Mouse (Mus musculus): ENCODE results near the gene Gm20388. TPM values are rescaled to one million over a fixed set of nuclear protein-coding genes. Genes with fewer than 3 reads are reported as not detected.

Gm20388 gene
- polyA plus RNA-seq, 1 experiment from 2014 or later, result 5.5 TPM

DNA sequence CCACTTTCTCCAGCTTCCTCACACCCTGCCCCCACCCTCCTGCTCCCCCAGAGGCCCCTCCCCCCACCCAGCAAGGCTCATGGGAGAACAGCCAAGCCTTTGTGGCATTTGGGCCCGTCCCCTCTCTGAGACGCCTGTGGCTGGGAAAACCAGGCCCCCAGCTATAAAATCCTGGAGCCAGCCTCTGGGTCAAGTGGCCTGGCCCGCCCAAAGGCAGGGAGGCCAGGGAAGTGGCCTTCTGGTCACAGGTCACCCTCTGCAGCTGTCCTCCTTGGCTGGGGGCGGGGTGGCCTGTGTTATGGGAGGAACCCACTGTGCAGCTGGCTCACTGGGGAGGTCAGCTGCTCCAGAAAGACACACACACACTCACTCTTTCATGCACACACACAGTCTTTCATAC lies 354.8 kb downstream of the Gm20388 start:
- Histone ChIP-seq H3K36me3 (replicated peaks) (no peaks in the 10 kb centered on the region; the same call in 1 of the 2 replicates), H3K27me3 (ENCODE audit: poor library complexity, severe bottlenecking) (peaks cover 49% of the 10 kb centered on the region), H3K27ac (peak overlapping the region; percentile 91), H3K4me1 (peaks cover 95% of the 10 kb centered on the region), H3K4me3 (peak overlapping the region; percentile 24; the same call in 1 of the 2 replicates), H3K9me3 (no peaks in the 10 kb centered on the region)
- peak; percentile 73 for DNase-seq (ENCODE audit: extremely low spot score, low spot score)
- WGBS, result 4% methylated on average over 4 of the region's 4 CpGs

DNA sequence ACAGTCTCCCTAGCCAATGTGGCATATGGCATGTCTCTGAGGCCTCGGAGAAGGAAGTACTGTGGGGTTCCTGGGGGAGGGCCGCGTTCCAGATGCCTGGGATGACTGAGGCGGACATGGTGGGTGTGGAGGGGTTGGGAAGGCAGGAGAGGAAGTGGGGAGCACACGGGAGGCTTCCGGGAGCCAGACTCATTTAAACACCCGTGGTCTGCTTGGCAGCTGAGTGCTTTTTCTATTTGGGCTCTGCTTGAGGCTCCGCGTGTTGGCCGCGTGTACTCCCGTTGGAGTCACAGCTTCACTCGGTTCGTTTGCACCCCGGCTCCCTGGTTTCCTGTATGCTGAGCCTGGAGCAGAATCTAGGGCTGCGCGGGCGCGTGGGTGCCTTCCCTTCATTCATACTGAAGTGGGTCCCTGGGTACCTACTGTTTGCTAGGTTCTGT lies 357.9 kb downstream of the Gm20388 start:
- WGBS, result 82% methylated on average over 19 of the region's 19 CpGs

DNA sequence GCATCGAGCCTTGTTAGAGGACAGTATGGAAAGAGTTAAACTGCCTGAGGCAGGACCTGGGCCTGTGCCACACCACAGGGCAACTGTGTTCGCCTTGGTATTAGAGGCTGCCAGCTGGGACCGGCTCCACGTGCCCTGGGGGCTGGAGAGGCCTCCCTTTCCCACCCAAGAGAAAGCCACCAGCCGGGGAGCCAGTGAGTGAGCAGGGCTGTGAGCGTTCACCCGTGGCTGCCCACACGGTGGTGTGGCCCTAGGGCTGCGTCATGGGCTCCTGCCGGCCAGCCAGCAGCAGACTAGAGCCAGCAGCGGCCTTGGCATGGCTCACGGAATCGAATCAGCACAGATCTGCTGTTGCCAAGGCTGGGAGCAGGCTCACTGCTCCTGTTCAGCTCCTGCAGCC lies 359.8 kb downstream of the Gm20388 start:
- Histone ChIP-seq H3K4me3 (no peak overlapping the region), H3K4me1 (peaks cover 92% of the 10 kb centered on the region), H3K27me3 (ENCODE audit: poor library complexity, severe bottlenecking) (peaks cover 50% of the 10 kb centered on the region), H3K9me3 (no peaks in the 10 kb centered on the region), H3K27ac (peak overlapping the region; percentile 68), H3K36me3 (replicated peaks) (no peaks in the 10 kb centered on the region)
- no peak for DNase-seq (ENCODE audit: extremely low spot score, low spot score)
- WGBS, result 82% methylated on average over 13 of the region's 13 CpGs

More for the DNA sequence above, 357.9 kb downstream of the Gm20388 start:
- peaks cover 92% of the 10 kb centered on the region for H3K4me1 ChIP-seq
- no peaks in the 10 kb centered on the region for H3K9me3 ChIP-seq
- no peak overlapping the region for H3K4me3 ChIP-seq
- no peak for DNase-seq (ENCODE audit: extremely low spot score, low spot score)
- no peaks in the 10 kb centered on the region for H3K36me3 ChIP-seq (replicated peaks)
- peaks cover 44% of the 10 kb centered on the region for H3K27me3 ChIP-seq (ENCODE audit: poor library complexity, severe bottlenecking)
- peak overlapping the region; percentile 91; the same call in 1 of the 2 replicates for H3K27ac ChIP-seq

DNA sequence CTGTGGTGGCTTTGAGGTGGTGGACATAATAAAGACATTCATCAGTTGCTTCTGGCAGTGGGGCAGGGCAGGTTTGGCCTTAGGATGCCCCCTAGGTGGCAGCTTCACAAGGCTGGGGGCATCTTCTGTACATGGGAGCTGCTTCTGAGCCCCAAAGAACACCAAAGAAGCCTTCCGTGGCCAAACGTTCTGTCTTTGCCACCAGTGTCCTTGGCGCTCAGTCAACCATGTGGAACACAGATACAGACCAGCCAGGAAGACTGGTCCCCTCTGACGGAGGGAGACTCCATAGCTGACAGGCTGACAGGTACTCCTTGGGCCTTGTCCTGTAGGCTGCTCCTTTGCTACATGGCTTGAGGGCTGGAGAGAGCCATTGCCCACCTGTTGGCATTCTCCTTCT lies 362.8 kb downstream of the Gm20388 start:
- Histone ChIP-seq H3K27me3 (ENCODE audit: poor library complexity, severe bottlenecking) (peaks cover 60% of the 10 kb centered on the region), H3K9me3 (no peaks in the 10 kb centered on the region), H3K36me3 (replicated peaks) (no peaks in the 10 kb centered on the region), H3K4me1 (peaks cover 92% of the 10 kb centered on the region), H3K4me3 (no peak overlapping the region), H3K27ac (peak overlapping the region; percentile 12; the same call in 1 of the 2 replicates)
- WGBS, result 86% methylated on average over 4 of the region's 4 CpGs
- no peak for DNase-seq (ENCODE audit: extremely low spot score, low spot score)

DNA sequence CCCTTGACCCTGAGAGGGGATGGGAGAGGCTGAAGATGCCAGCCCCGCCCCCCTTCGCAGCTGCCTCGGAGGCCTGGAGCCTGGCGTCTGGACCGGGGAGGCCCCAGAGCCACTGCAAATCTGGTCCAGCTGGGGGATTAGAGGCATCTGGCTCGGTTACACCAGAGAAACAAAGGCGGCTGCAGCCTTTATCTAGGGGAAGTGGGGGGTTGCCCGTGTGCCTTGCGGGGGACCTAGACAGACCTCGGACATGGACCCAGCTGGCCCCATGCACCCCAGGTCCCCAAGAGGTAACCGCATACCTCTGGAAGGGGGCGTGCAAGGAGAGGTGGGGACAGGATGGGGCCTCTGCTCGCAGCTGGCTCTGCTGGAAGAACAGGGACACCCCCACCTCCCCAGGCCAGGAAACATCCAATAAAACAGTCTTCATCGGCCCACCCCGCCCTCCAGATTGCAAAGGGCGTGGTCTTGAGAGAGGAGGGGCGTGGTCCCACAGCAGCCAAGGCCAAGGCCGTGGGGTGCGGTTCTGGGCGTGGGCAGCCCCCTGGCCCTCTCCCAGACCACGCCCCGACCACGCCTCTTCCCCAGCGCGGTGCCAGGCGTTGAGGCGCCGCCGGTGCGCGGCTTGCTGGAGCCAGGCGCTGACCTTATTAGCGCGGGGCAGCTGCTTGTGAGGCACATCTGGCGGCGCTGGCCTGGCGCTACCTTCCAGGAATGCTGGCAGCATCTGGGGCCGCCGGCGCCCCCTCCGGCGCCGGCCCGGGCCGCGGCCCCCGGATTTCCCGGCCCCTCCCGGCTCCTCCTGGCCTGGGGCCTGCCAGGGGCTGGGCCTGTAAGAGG lies 365.6 kb downstream of the Gm20388 start:
- under 1% methylated on average over 49 of the region's 49 CpGs for WGBS
- Histone ChIP-seq H3K9me3 (no peaks in the 10 kb centered on the region), H3K27ac (peak overlapping the region; percentile 91), H3K27me3 (ENCODE audit: poor library complexity, severe bottlenecking) (peaks cover 73% of the 10 kb centered on the region), H3K4me1 (peaks cover 81% of the 10 kb centered on the region), H3K36me3 (replicated peaks) (no peaks in the 10 kb centered on the region), H3K4me3 (peak overlapping the region; percentile 50)
- peak; percentile 91 for DNase-seq (ENCODE audit: extremely low spot score, low spot score)

DNA sequence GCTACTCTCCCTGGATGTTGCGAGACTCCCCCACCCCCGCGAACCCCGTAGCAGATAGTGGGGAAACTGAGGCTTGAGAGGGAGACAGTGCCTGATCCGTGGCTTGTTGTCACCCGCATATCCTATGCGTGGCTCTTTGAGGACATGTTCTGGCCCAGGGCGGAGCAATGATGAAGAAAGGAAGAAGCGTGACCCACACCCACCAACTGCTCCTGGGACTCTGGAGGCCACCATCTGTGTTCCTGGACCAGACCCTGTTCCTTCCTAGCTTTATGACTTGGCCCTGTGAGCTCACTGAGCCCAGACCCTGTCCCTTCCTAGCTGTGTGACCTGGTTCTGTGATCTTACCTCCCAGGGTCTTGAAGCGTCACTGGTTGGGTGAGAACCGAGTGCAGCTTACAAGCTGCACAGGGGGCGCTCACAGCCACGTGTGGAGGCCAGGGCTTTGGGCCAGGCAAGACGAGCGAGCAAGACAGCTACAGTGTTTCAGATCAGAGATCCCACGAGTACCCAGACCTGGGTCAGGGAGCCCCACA lies 366.3 kb downstream of the Gm20388 start:
- Histone ChIP-seq H3K36me3 (replicated peaks) (no peaks in the 10 kb centered on the region), H3K27me3 (ENCODE audit: poor library complexity, severe bottlenecking) (peaks cover 73% of the 10 kb centered on the region), H3K4me1 (peaks cover 82% of the 10 kb centered on the region), H3K27ac (peak overlapping the region; percentile 91), H3K4me3 (peak overlapping the region; percentile 50), H3K9me3 (no peaks in the 10 kb centered on the region)
- WGBS, result 8% methylated on average over 16 of the region's 16 CpGs
- DNase-seq (ENCODE audit: extremely low spot score, low spot score), result no peak

DNA sequence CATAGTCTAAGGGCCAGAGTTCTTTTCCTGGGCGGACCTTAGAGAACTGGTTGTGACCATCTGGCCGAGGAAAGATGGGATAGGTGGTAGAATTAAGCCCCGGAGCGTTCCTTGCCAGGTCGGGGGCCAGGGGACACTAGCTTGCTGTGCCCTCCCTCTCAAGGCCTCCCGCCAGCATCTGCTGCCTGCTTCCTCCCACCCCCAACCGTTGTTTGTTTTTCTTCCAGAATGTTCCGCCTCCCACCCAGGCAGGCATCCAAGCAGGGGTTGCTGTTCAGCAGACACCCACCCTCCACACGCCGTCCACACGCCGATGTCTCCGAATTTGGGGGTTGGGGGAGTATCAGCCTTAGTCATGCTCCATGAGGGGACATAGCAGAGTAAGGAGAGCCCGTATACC lies 367.4 kb downstream of the Gm20388 start:
- peaks cover 76% of the 10 kb centered on the region for H3K27me3 ChIP-seq (ENCODE audit: poor library complexity, severe bottlenecking)
- peak overlapping the region; percentile 91; the same call in 1 of the 2 replicates for H3K27ac ChIP-seq
- 76% methylated on average over 14 of the region's 14 CpGs for WGBS
- H3K4me1 ChIP-seq, result peaks cover 88% of the 10 kb centered on the region
- H3K4me3 ChIP-seq, result no peak overlapping the region
- H3K36me3 ChIP-seq (replicated peaks), result no peaks in the 10 kb centered on the region
- DNase-seq (ENCODE audit: extremely low spot score, low spot score), result no peak
- no peaks in the 10 kb centered on the region for H3K9me3 ChIP-seq

DNA sequence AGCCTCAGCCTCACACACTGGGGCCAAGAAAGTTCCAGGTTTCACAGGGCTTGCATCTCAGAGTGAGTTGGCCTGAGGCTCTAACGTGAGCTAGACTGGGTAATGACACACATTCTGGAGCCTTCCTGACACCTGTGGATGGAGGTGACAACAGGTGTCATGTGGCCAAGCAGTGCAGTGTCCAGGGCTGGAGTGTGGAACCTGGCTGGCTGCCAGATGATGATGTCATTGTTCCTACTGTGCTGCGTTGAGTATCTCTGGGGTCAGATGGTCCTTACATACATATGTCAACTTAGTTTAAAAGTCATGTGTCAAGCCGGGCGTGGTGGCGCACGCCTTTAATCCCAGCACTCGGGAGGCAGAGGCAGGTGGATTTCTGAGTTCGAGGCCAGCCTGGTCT lies 368.8 kb downstream of the Gm20388 start:
- no peaks in the 10 kb centered on the region for H3K36me3 ChIP-seq (replicated peaks)
- 94% methylated on average over 8 of the region's 8 CpGs for WGBS
- no peak overlapping the region for H3K27ac ChIP-seq
- no peak overlapping the region for H3K4me3 ChIP-seq
- peaks cover 76% of the 10 kb centered on the region for H3K27me3 ChIP-seq (ENCODE audit: poor library complexity, severe bottlenecking)
- H3K4me1 ChIP-seq, result peaks cover 88% of the 10 kb centered on the region
- H3K9me3 ChIP-seq, result no peaks in the 10 kb centered on the region
- DNase-seq (ENCODE audit: extremely low spot score, low spot score), result no peak

DNA sequence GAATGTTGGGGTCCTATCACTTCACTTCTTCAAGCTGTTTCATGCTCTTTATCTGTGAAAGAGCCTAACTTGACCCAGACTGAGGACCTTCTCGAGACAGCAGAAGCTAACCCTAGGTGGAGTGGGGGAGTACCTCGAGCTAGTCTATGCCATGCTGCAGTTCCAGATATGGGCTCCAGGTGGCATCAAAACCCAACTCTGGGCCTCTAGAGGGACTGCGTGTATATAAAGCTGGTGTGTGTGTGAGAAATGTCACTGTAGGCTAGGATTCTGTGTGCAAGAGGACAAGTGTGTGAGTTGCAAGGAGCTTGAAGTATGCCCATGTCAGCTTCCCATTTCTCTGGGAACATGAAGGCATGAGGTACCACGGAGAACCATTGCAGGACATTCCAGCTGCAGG lies 370.8 kb downstream of the Gm20388 start:
- 26% methylated on average over 4 of the region's 4 CpGs for WGBS
- Histone ChIP-seq H3K4me3 (no peak overlapping the region), H3K36me3 (replicated peaks) (no peaks in the 10 kb centered on the region), H3K4me1 (peaks cover 88% of the 10 kb centered on the region), H3K27ac (peak overlapping the region; percentile 52; the same call in 1 of the 2 replicates), H3K9me3 (no peaks in the 10 kb centered on the region), H3K27me3 (ENCODE audit: poor library complexity, severe bottlenecking) (peaks cover 79% of the 10 kb centered on the region)
- DNase-seq (ENCODE audit: extremely low spot score, low spot score), result peak; percentile 72

DNA sequence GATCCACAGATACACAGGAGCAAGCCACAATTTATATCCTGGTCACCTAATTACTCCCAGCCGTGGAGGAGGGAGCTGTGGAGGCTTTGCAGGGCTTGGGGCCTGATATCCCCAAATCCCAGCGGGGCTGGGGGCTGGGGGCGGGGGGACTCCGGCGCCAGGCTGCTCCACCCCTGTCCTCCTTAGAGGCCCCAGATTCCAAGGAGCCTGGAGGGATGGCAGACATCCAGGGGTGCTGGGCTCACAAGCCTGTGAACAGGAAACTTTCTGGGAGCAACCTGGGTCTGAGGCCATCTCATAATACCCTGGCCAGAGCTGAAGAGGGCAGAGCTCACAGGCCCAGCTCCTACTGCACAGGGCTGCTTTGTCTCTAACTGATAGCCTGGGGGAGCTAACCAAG lies 371.8 kb downstream of the Gm20388 start:
- Histone ChIP-seq H3K36me3 (replicated peaks) (no peaks in the 10 kb centered on the region), H3K27ac (peak overlapping the region; percentile 80), H3K4me3 (no peak overlapping the region), H3K9me3 (no peaks in the 10 kb centered on the region), H3K27me3 (ENCODE audit: poor library complexity, severe bottlenecking) (peaks cover 77% of the 10 kb centered on the region), H3K4me1 (peaks cover 81% of the 10 kb centered on the region)
- no peak for DNase-seq (ENCODE audit: extremely low spot score, low spot score)
- WGBS, result 43% methylated on average over 5 of the region's 5 CpGs

DNA sequence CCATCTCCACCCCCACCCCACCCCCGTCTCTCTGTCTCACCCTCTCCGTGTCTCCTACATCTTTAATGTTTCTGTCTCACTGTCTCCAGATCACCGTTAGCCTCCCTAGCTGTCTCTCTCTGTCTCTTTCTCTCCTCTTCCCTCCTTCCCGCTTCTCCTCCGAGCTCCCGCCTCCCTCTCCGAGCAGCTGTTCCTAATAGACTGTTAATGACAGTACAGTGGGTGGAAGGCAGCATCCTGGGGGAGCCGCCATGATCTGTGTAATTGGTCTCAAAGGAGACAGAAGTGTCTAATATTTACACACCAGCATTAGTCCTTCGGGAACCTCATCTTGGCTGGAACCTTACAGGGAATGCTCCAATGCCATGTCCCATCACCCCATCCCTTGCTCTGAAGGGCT lies 373.6 kb downstream of the Gm20388 start:
- Histone ChIP-seq H3K9me3 (no peaks in the 10 kb centered on the region), H3K27ac (peak overlapping the region; percentile 80), H3K4me3 (no peak overlapping the region), H3K36me3 (replicated peaks) (no peaks in the 10 kb centered on the region), H3K4me1 (peaks cover 84% of the 10 kb centered on the region), H3K27me3 (ENCODE audit: poor library complexity, severe bottlenecking) (peaks cover 72% of the 10 kb centered on the region)
- 53% methylated on average over 9 of the region's 9 CpGs for WGBS
- no peak for DNase-seq (ENCODE audit: extremely low spot score, low spot score)

DNA sequence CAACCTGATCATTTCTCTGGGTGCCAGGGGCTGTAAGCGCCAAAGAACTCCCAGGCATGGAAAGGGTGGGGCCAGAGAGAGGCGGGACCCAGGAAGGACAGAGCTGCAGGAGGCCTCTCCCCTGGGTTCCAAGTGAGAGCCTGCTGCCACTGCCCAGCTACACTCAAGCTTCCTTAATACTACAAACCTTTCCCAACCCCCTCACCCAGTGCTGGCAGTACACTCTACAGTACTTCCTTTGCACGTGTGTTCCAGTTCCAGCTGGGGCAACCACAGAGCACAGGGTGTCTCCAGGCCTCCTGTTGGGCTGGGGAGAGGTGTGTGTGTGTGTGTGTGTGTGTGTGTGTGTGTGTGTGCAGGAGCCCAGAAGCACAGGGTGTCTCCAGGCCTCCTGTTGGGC lies 374.4 kb downstream of the Gm20388 start:
- Histone ChIP-seq H3K4me1 (peaks cover 91% of the 10 kb centered on the region), H3K9me3 (no peaks in the 10 kb centered on the region), H3K4me3 (no peak overlapping the region), H3K27me3 (ENCODE audit: poor library complexity, severe bottlenecking) (peaks cover 75% of the 10 kb centered on the region), H3K27ac (peak overlapping the region; percentile 80), H3K36me3 (replicated peaks) (no peaks in the 10 kb centered on the region)
- 51% methylated on average over 3 of the region's 3 CpGs for WGBS
- DNase-seq (ENCODE audit: extremely low spot score, low spot score), result no peak

DNA sequence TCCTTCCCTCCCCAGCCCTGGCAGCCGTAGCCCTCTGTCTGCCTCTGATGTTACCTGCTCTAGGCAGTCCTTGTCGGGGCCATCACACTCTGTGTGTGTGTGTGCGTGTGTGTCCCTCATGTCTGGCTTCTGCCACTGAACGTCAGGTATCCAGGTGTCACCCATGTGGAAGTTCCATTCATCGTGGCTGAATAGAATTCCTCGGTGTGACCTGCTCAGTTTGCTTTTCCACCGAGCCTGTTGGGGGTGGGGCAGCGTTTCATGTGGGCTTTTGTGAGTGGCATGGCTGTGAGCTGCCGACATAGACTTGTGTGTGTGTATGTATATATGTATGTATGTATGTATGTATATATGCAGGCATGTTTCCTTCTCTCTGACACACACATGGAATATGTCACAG lies 375.2 kb downstream of the Gm20388 start:
- peak overlapping the region; percentile 80; the same call in 1 of the 2 replicates for H3K27ac ChIP-seq
- H3K4me1 ChIP-seq, result peaks cover 91% of the 10 kb centered on the region
- DNase-seq (ENCODE audit: extremely low spot score, low spot score), result no peak
- peaks cover 74% of the 10 kb centered on the region for H3K27me3 ChIP-seq (ENCODE audit: poor library complexity, severe bottlenecking)
- H3K9me3 ChIP-seq, result no peaks in the 10 kb centered on the region
- H3K4me3 ChIP-seq, result no peak overlapping the region
- WGBS, result 82% methylated on average over 9 of the region's 9 CpGs
- H3K36me3 ChIP-seq (replicated peaks), result no peaks in the 10 kb centered on the region
